In genomic region chr9:90683319-90683718, GRCm38 (mm10) we compare ENCODE assay signal across 30 mouse cellular contexts.
A peak's percentile ranks its signal among the peaks of the same experiment; 100 is the strongest.
DNase-seq lines count a peak whose midpoint lies in the region; ATAC-seq and TF ChIP-seq lines count a peak whose summit lies in the region.
"Had no signal": no experiment of that assay in that cellular context is flagged by ENCODE, and none has a peak within 500 bp of the region (broad histone marks: within the 10 kb centered on the region; RNA-seq: fewer than 3 reads in every experiment).

No protein-coding gene starts in this region.

- no peak for TF ChIP-seq EP300 in heart, adult 2 months (IDR thresholded peaks at IDR 0.05; ENCODE audit: insufficient read depth, low read depth, low read length)

- 35% methylated on average over 3 of the region's 3 CpGs for WGBS in heart, adult 2 months
- WGBS in midbrain, embryonic 12.5 days: 12% methylated on average over 3 of the region's 3 CpGs
- 8% methylated on average over 3 of the region's 3 CpGs for WGBS in midbrain, embryonic 15.5 days
- WGBS in midbrain, embryonic 14.5 days: 8% methylated on average over 3 of the region's 3 CpGs

- intact Hi-C loops in heart, adult 2 months (cut with DNase I): loop anchor here (10.0 kb wide), 1 partner anchor 479 kb away; no protein-coding TSS in a partner anchor

- H3K27ac ChIP-seq in heart, adult 2 months: no peak overlapping the region
- H3K27ac ChIP-seq in midbrain, embryonic 12.5 days (replicated peaks): no peak overlapping the region
- no peak overlapping the region for H3K27ac ChIP-seq in midbrain, embryonic 15.5 days
- H3K27ac ChIP-seq in midbrain, embryonic 14.5 days (replicated peaks; ENCODE audit: low read depth, low read length): no peak overlapping the region
- H3K27ac ChIP-seq: embryonic facial prominence, embryonic 12.5 days; heart, embryonic 10.5 days; heart, embryonic 15.5 days; hindbrain, embryonic 12.5 days; limb, embryonic 13.5 days; lung, embryonic 15.5 days; neural tube, embryonic 12.5 days; stomach, postnatal 0 days had no signal

- H3K79me2 ChIP-seq in heart, adult 2 months (replicated peaks; ENCODE audit: control insufficient read depth, insufficient read depth, low read length): no peaks in the 10 kb centered on the region

- peak; percentile 67 for ATAC-seq in midbrain, embryonic 12.5 days (ENCODE audit: low FRiP score, low read depth)
- ATAC-seq in midbrain, embryonic 15.5 days (replicated peaks): no peak
- peak; percentile 37; the same call in 1 of the 2 replicates for ATAC-seq in midbrain, embryonic 14.5 days (ENCODE audit: low FRiP score, low TSS enrichment)
- ATAC-seq: inflammation-experienced regulatory T-cells, adult 6 months; Patski had no signal

- no peak overlapping the region for H3K9ac ChIP-seq in heart, adult 2 months (ENCODE audit: low read depth, low read length)
- H3K9ac ChIP-seq in midbrain, embryonic 12.5 days (replicated peaks): no peak overlapping the region
- H3K9ac ChIP-seq in midbrain, embryonic 15.5 days: no peak overlapping the region
- no peak overlapping the region for H3K9ac ChIP-seq in midbrain, embryonic 14.5 days (replicated peaks; ENCODE audit: low read length)
- H3K9ac ChIP-seq: embryonic facial prominence, embryonic 12.5 days; heart, embryonic 15.5 days; hindbrain, embryonic 12.5 days; limb, embryonic 13.5 days; lung, embryonic 15.5 days; neural tube, embryonic 12.5 days had no signal

- H3K4me2 ChIP-seq in midbrain, embryonic 12.5 days (replicated peaks): no peak overlapping the region
- no peak overlapping the region for H3K4me2 ChIP-seq in midbrain, embryonic 15.5 days
- no peak overlapping the region for H3K4me2 ChIP-seq in midbrain, embryonic 14.5 days (ENCODE audit: low read length)
- H3K4me2 ChIP-seq: embryonic facial prominence, embryonic 12.5 days; heart, embryonic 15.5 days; hindbrain, embryonic 12.5 days; limb, embryonic 13.5 days; liver, embryonic 11.5 days; lung, embryonic 15.5 days; neural tube, embryonic 12.5 days had no signal

- H3K4me3 ChIP-seq in heart, adult 2 months: no peak overlapping the region
- H3K4me3 ChIP-seq in midbrain, embryonic 12.5 days: no peak overlapping the region
- no peak overlapping the region for H3K4me3 ChIP-seq in midbrain, embryonic 15.5 days
- no peak overlapping the region for H3K4me3 ChIP-seq in midbrain, embryonic 14.5 days (replicated peaks; ENCODE audit: low read depth, low read length)
- H3K4me3 ChIP-seq: embryonic facial prominence, embryonic 12.5 days; heart, embryonic 10.5 days; heart, embryonic 15.5 days; hindbrain, embryonic 12.5 days; limb, embryonic 13.5 days; lung, embryonic 15.5 days; megakaryocyte, embryonic 14.5 days; neural tube, embryonic 12.5 days had no signal

- no peak for TF ChIP-seq POLR2A in heart, adult 2 months (IDR thresholded peaks at IDR 0.05; ENCODE audit: insufficient read depth, low read depth, low read length)

- no peaks in the 10 kb centered on the region for H3K36me3 ChIP-seq in heart, adult 2 months (ENCODE audit: control insufficient read depth, insufficient read depth, low read length)
- H3K36me3 ChIP-seq in midbrain, embryonic 12.5 days: no peaks in the 10 kb centered on the region
- H3K36me3 ChIP-seq in midbrain, embryonic 15.5 days (replicated peaks): no peaks in the 10 kb centered on the region
- no peaks in the 10 kb centered on the region for H3K36me3 ChIP-seq in midbrain, embryonic 14.5 days (ENCODE audit: control insufficient read depth, insufficient read depth, low read length)
- H3K36me3 ChIP-seq: embryonic facial prominence, embryonic 12.5 days; heart, embryonic 10.5 days; heart, embryonic 15.5 days; hindbrain, embryonic 12.5 days; limb, embryonic 13.5 days; lung, embryonic 15.5 days; neural tube, embryonic 12.5 days had no signal

- TF ChIP-seq CTCF in heart, adult 2 months (IDR thresholded peaks at IDR 0.05): peak; percentile 15; the same call in 1 of the 2 replicates

- H3K27me3 ChIP-seq in heart, adult 2 months (ENCODE audit: control insufficient read depth, insufficient read depth, low read length): no peaks in the 10 kb centered on the region
- H3K27me3 ChIP-seq in midbrain, embryonic 12.5 days: peaks cover 5% of the 10 kb centered on the region; the same call in 1 of the 2 replicates
- no peaks in the 10 kb centered on the region for H3K27me3 ChIP-seq in midbrain, embryonic 15.5 days (replicated peaks)
- no peaks in the 10 kb centered on the region for H3K27me3 ChIP-seq in midbrain, embryonic 14.5 days (ENCODE audit: control insufficient read depth, insufficient read depth, low read length)
- H3K27me3 ChIP-seq: embryonic facial prominence, embryonic 12.5 days; heart, embryonic 15.5 days; limb, embryonic 13.5 days; lung, embryonic 15.5 days; megakaryocyte, embryonic 14.5 days; neural tube, embryonic 12.5 days; Patski had no signal

- peak; percentile 44 for DNase-seq in embryo, embryonic 10.5 days (ENCODE audit: low spot score)
- no peak for DNase-seq in embryo, embryonic 9.5 days (ENCODE audit: extremely low spot score)
- DNase-seq in heart, adult 2 months: no peak
- DNase-seq in heart, adult 18-20 months: no peak
- peak; percentile 61 for DNase-seq in midbrain, embryonic 14.5 days
- DNase-seq in left cerebral cortex, adult 11 months (ENCODE audit: low spot score): no peak
- DNase-seq: adrenal gland, postnatal 10 days; cerebellum, adult 8-10 months; cerebellum, postnatal 36 days; gastrocnemius, postnatal 10 days; kidney, adult 11 months; kidney, postnatal 14 days; lung, postnatal 4 days; right cerebral cortex, adult 18-20 months; thymus, adult 18-20 months; thymus, postnatal 25 days had no signal

- no peaks in the 10 kb centered on the region for H3K4me1 ChIP-seq in heart, adult 2 months (ENCODE audit: control insufficient read depth, insufficient read depth, low read length)
- H3K4me1 ChIP-seq in midbrain, embryonic 12.5 days: no peaks in the 10 kb centered on the region
- no peaks in the 10 kb centered on the region for H3K4me1 ChIP-seq in midbrain, embryonic 15.5 days
- H3K4me1 ChIP-seq in midbrain, embryonic 14.5 days (ENCODE audit: control insufficient read depth, insufficient read depth, low read length): no peaks in the 10 kb centered on the region
- H3K4me1 ChIP-seq: embryonic facial prominence, embryonic 12.5 days; heart, embryonic 10.5 days; heart, embryonic 15.5 days; hindbrain, embryonic 12.5 days; limb, embryonic 13.5 days; lung, embryonic 15.5 days; megakaryocyte, embryonic 14.5 days; neural tube, embryonic 12.5 days had no signal

- H3K9me3 ChIP-seq in midbrain, embryonic 12.5 days: no peaks in the 10 kb centered on the region
- no peaks in the 10 kb centered on the region for H3K9me3 ChIP-seq in midbrain, embryonic 15.5 days
- no peaks in the 10 kb centered on the region for H3K9me3 ChIP-seq in midbrain, embryonic 14.5 days (ENCODE audit: control insufficient read depth, low read length)
- H3K9me3 ChIP-seq: embryonic facial prominence, embryonic 12.5 days; heart, embryonic 10.5 days; heart, embryonic 15.5 days; hindbrain, embryonic 12.5 days; limb, embryonic 13.5 days; lung, embryonic 15.5 days; megakaryocyte, embryonic 14.5 days; neural tube, embryonic 12.5 days had no signal

Comparison
In these comparisons a context has a peak if more than half of its experiments do, and no peak if none do; other contexts are left out.
1. DNase-seq: peak in embryo, embryonic 10.5 days (single experiment) and midbrain, embryonic 14.5 days (single experiment); none in embryo, embryonic 9.5 days (single experiment), heart, adult 2 months (0 of 2), heart, adult 18-20 months (0 of 2) and left cerebral cortex, adult 11 months (single experiment).